ENCODE assay signal across 15 mouse cellular contexts in the genomic region with DNA sequence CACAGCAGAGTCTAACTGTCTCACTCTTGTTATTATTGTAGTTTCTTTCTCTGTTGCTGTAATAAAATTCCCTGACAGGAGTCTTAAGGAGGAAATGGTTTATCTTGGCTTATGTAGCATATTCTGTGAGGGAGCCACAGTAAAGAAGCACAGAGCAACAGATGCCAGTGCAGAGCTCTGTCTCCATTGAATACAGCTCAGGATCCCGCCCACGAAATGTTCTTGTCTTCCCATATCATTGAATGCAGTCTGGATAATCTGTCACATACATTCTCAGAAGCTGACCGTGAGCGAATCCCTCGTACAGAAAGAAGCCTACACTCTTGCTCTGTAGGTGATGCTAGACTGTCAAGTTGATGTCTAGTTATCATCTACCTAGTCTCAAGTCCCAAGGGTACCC. TPM values are rescaled to one million over a fixed set of nuclear protein-coding genes. Genes with fewer than 3 reads are reported as not detected.
A peak's percentile ranks its signal among the peaks of the same experiment; 100 is the strongest.
DNase-seq lines count a peak whose midpoint lies in the region.
"Had no signal": no experiment of that assay in that cellular context is flagged by ENCODE, and none has a peak within 500 bp of the region (broad histone marks: within the 10 kb centered on the region; RNA-seq: fewer than 3 reads in every experiment).

No protein-coding gene starts in this region.

- intact Hi-C loops in left cerebral cortex, postnatal 25 days (cut with DNase I): loop anchor here (5.0 kb wide), 2 partner anchors 119 to 244 kb away; no protein-coding TSS in a partner anchor

- DNase-seq in layer of hippocampus, adult 18-20 months (ENCODE audit: low spot score in 2 of 2): peak; percentile 37 to 79
- DNase-seq in layer of hippocampus, postnatal 25 days (ENCODE audit: extremely low spot score in 1 of 2, low spot score in 1 of 2): no peak
- DNase-seq in layer of hippocampus, adult 9-10 months (ENCODE audit: low spot score): peak; percentile 10
- DNase-seq in left cerebral cortex, postnatal 25 days (ENCODE audit: low spot score in 2 of 2): peak; percentile 59 to 86
- peak; percentile 68 for DNase-seq in telencephalon, adult 2 months (ENCODE audit: low read depth, low spot score)
- no peak for DNase-seq in urinary bladder, postnatal 10 days (ENCODE audit: low spot score)
- DNase-seq in cerebellum, postnatal 36 days: no peak
- DNase-seq: adrenal gland, postnatal 36 days; cerebellum, adult 18-20 months; gastrocnemius, postnatal 36 days; kidney, adult 8-10 months; kidney, postnatal 36 days; liver, postnatal 0 days; lung, postnatal 10 days; midbrain, embryonic 14.5 days had no signal

RNA-seq across cellular contexts. Expression of gene Ncapd3, which starts 28.4 kb away (rescaled TPM):
- 10 to 100 TPM; 16.6 to 18.2 TPM for total RNA-seq in layer of hippocampus, adult 18-20 months (2021)
- 10 to 100 TPM; 15.6 to 19.0 TPM for total RNA-seq in layer of hippocampus, postnatal 25 days (2021)
- total RNA-seq in left cerebral cortex, postnatal 25 days (2021): 10 to 100 TPM; 15.5 to 17.8 TPM

RNA-seq across cellular contexts. Expression of gene Vps26b, which starts 28.5 kb away (rescaled TPM):
- total RNA-seq in layer of hippocampus, adult 18-20 months (2021): 100 to 1,000 TPM; 109 to 111 TPM
- total RNA-seq in layer of hippocampus, postnatal 25 days (2021): 100 to 1,000 TPM; 111 to 114 TPM
- total RNA-seq in left cerebral cortex, postnatal 25 days (2021): 100 to 1,000 TPM; 100 to 101 TPM

RNA-seq across cellular contexts. Expression of gene Thyn1, which starts 58.8 kb away (rescaled TPM):
- 100 to 1,000 TPM in 1 of 2 experiments, 10 to 100 TPM in 1; 92.7 to 100 TPM for total RNA-seq in layer of hippocampus, adult 18-20 months (2021)
- 10 to 100 TPM; 94.3 to 98.7 TPM for total RNA-seq in layer of hippocampus, postnatal 25 days (2021)
- 10 to 100 TPM; 61.8 to 62.2 TPM for total RNA-seq in left cerebral cortex, postnatal 25 days (2021)

RNA-seq across cellular contexts. Expression of gene Acad8, which starts 59.0 kb away (rescaled TPM):
- total RNA-seq in layer of hippocampus, adult 18-20 months (2021): 10 to 100 TPM; 41.0 to 41.2 TPM
- total RNA-seq in layer of hippocampus, postnatal 25 days (2021): 10 to 100 TPM; 35.0 to 36.4 TPM
- 10 to 100 TPM; 28.9 to 35.1 TPM for total RNA-seq in left cerebral cortex, postnatal 25 days (2021)

Comparison
In these comparisons a context has a peak if more than half of its experiments do, and no peak if none do; other contexts are left out.
1. DNase-seq: peak in layer of hippocampus, adult 18-20 months (2 of 2), layer of hippocampus, adult 9-10 months (single experiment), left cerebral cortex, postnatal 25 days (2 of 2) and telencephalon, adult 2 months (single experiment); none in layer of hippocampus, postnatal 25 days (0 of 2), urinary bladder, postnatal 10 days (single experiment) and cerebellum, postnatal 36 days (0 of 2).